Mouse (Mus musculus): ENCODE data around the gene Pcare. TPM values are rescaled to one million over a fixed set of nuclear protein-coding genes. Genes with fewer than 3 reads are reported as not detected.

Pcare gene
- polyA plus RNA-seq, 1 experiment from 2014 or later = not detected

- Histone ChIP-seq H3K4me2 (no peak overlapping the region), H3K9me3 (ENCODE audit: low read depth, low read length) (no peaks in the 10 kb centered on the region), H3K27me3 (ENCODE audit: insufficient read depth, low read length) (no peaks in the 10 kb centered on the region), H3K9ac (no peak overlapping the region), H3K36me3 (ENCODE audit: insufficient read depth) (no peaks in the 10 kb centered on the region), H3K4me1 (ENCODE audit: insufficient read depth) (peaks cover 8% of the 10 kb centered on the region), H3K27ac (ENCODE audit: low read depth) (no peak overlapping the region), H3K4me3 (ENCODE audit: low read depth, low read length) (no peak overlapping the region)
- TF ChIP-seq CTCF (IDR thresholded peaks at IDR 0.05; ENCODE audit: low read depth) = no peak
- DNase-seq (no peak), ATAC-seq (ENCODE audit: insufficient read depth) (no peak)
- WGBS = 74% methylated on average over 8 of the region's 8 CpGs
These were observed 57.5 kb downstream of the Pcare start for GRCm38 (mm10) chr17:71695151-71695550.

DNA sequence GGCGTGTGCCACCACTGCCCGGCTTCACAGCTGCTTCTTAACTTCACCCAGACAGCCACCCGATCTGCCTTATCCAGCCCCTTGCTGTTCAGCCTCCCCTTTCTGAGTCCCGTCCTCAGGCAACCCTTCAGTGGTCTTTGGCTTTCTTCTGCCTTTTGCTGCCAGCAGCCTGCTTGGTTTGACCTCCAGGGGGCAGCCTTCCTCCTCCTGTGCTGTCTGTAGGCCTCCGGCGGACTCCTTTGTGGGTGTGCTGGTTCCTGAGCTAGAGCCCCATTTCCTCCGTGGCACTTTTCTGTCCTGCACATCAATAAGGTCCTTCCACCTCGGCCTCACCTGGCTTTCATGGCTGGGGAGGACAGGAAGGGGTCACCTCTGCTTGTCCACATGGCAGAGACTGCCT is 58.9 kb downstream of the Pcare start:
- DNase-seq (peak; percentile 34), ATAC-seq (ENCODE audit: insufficient read depth) (no peak)
- H3K27me3 ChIP-seq (ENCODE audit: insufficient read depth, low read length) = no peaks in the 10 kb centered on the region
- no peak overlapping the region for H3K9ac ChIP-seq
- 62% methylated on average over 8 of the region's 8 CpGs for WGBS
- H3K4me2 ChIP-seq = no peak overlapping the region
- no peak overlapping the region for H3K4me3 ChIP-seq (ENCODE audit: low read depth, low read length)
- peak; percentile 56 for TF ChIP-seq CTCF (IDR thresholded peaks at IDR 0.05; ENCODE audit: low read depth)
- no peaks in the 10 kb centered on the region for H3K36me3 ChIP-seq (ENCODE audit: insufficient read depth)
- H3K9me3 ChIP-seq (ENCODE audit: low read depth, low read length) = no peaks in the 10 kb centered on the region
- no peak overlapping the region for H3K27ac ChIP-seq (ENCODE audit: low read depth)
- peaks cover 8% of the 10 kb centered on the region for H3K4me1 ChIP-seq (ENCODE audit: insufficient read depth)

Other genes starting within 250 kb of the Pcare start
- 56.9 and 59.2 TPM in 2 replicates for gene Ndc80, start 226.0 kb downstream of the Pcare start, polyA plus RNA-seq (2014; fragmentation: Nextera tagmentation; extraction: Ambion mirVana)
- 0.57 and 1.0 TPM in 2 replicates for gene Spdya, start 200.8 kb downstream of the Pcare start, polyA plus RNA-seq (2014; fragmentation: Nextera tagmentation; extraction: Ambion mirVana)
- gene Wdr43, start 137.0 kb downstream of the Pcare start, polyA plus RNA-seq (2014; fragmentation: Nextera tagmentation; extraction: Ambion mirVana) = 95.5 and 102 TPM in 2 replicates
- 0.51 and 0.61 TPM in 2 replicates for gene Togaram2, start 79.6 kb downstream of the Pcare start, polyA plus RNA-seq (2014; fragmentation: Nextera tagmentation; extraction: Ambion mirVana)
- gene Clip4, start 15.6 kb upstream of the Pcare start, polyA plus RNA-seq (2014; fragmentation: Nextera tagmentation; extraction: Ambion mirVana) = 4.3 and 5.3 TPM in 2 replicates

Measured in lung, embryonic 14.5 days (tissue).